Mouse (Mus musculus): ENCODE results near the gene Kif20b. TPM values are rescaled to one million over a fixed set of nuclear protein-coding genes. Genes with fewer than 3 reads are reported as not detected.

Gene Kif20b
- total RNA-seq, 1 experiment from 2014 or later, result 91.3 TPM

Other genes with a start within 250 kb of the Kif20b start
- gene Slc16a12, start 175.1 kb upstream of the Kif20b start, total RNA-seq (2017), result 2.2 and 3.0 TPM in 2 replicates
- gene Pank1, start 42.9 kb upstream of the Kif20b start, total RNA-seq (2017), result 9.2 and 12.1 TPM in 2 replicates